Mouse (Mus musculus) layer of hippocampus, adult 8-10 months (tissue): Measurements from ENCODE around the gene Slc37a1. TPM values are rescaled to one million over a fixed set of nuclear protein-coding genes. Genes with fewer than 3 reads are reported as not detected.
"Not testable (repeated sequence)": the region's sequence is repeated elsewhere in the genome, so short reads cannot be mapped to it uniquely, and the experiment has no call there.

Experiments
- DNase-seq, 2 experiments: peaks; one replicate each; pipeline ENCODE4 v3.0.0; 2022; ENCODE audit warnings: low spot score in 2 of 2
- total RNA-seq, 4 experiments: library from RNA; stranded (reverse); gene quantifications; 2 replicates each; pipeline ENCODE4 v1.2.4; 2022

The Slc37a1 gene
- total RNA-seq, 4 experiments from 2014 or later: 7.3 to 9.3 (median 8.5) TPM

DNA sequence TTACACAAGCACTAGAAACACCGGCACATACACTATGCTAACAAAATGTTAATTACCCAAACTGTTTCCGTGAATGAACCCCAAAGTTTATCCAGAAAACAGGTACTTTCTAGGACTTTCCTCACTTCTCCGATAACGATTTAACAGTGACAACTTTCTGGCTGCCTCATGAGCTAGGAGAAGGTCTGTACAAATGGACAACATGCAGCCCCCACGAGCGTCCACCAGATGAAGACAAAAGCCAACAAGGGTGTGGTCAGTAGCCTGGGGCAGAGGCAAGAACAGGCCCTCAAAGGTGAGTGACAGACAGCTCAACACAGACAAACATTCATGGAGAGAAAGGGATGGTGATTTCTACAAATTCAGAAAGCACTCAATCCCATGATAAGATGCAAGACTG is 19.0 kb upstream of the Slc37a1 start:
- no peak for DNase-seq

DNA sequence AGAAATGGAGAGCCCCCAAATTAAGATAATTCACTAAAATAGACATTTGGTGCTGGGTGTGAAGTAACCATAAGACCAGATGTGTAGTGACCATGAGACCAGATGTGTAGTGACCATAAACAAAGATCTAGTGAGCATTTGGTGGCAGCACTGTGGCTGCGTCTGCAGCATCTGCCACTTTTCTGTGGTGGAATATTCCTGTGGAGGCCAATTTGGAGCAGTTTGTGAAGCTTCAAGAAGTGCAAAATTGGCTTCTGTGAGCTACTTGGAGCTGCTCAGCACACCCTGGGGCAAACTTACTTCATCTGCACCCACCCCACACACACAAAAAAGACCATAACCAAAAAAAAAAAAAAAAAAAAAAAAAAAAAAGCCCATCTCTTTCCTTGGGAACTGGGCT is 18.6 kb upstream of the Slc37a1 start:
- DNase-seq: no peak

DNA sequence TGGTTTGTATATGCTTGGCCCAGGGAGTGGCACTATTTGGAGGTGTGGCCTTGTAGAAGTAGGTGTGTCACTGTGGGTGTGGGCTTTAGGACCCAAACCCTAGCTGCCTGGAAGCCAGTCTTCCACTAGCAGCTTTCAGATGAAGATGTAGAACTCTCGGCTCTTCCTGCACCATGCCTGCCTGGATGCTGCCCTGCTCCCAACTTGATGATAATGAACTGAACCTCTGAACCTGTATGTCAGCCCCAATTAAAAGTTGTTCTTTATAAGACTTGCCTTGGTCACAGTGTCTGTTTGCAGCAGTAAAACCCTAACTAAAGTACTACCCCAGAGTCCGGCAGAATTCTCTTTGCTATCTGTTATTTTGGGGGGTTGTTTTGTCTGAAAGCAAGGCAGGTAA is 16.8 kb upstream of the Slc37a1 start:
- no peak for DNase-seq

DNA sequence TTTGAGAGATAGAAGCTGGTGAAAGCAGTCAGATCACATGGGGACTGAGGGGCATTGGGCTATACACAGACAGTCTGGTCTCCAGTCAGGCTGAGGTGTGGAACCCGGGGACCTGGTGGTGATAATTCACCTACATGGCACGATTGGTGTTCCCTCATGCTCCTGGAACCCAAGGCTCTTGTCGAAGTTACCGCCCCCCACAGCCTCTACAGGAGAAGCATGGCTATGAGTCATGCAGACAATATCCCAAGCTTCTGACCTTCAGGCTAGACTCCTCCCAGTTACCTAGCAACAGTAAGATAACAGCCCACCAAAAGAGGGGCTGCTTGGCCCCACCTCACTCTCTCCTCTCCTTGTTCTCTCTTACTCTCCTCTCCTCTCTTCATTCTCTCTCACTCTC is 16.3 kb upstream of the Slc37a1 start:
- DNase-seq: no peak

DNA sequence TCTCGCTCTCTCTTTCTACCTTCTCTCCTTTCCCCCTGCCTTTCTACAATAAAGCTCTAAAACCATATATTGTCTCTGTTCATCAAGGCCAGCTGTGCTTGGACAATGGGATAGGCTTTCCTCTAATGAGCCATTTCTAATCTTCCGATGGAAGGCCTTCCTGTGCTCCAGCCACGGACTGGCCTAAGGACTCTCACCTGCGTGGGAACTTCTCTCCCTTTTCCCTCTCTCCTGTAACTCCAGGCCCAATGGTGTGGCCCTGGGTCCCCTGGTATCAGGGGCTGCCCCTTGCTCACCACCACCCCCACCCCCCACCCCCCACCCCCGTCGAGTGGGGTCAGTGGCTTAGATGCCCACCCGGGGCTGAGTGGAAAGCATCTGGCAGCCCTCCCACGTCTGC is 15.9 kb upstream of the Slc37a1 start:
- DNase-seq: not testable (repeated sequence)

DNA sequence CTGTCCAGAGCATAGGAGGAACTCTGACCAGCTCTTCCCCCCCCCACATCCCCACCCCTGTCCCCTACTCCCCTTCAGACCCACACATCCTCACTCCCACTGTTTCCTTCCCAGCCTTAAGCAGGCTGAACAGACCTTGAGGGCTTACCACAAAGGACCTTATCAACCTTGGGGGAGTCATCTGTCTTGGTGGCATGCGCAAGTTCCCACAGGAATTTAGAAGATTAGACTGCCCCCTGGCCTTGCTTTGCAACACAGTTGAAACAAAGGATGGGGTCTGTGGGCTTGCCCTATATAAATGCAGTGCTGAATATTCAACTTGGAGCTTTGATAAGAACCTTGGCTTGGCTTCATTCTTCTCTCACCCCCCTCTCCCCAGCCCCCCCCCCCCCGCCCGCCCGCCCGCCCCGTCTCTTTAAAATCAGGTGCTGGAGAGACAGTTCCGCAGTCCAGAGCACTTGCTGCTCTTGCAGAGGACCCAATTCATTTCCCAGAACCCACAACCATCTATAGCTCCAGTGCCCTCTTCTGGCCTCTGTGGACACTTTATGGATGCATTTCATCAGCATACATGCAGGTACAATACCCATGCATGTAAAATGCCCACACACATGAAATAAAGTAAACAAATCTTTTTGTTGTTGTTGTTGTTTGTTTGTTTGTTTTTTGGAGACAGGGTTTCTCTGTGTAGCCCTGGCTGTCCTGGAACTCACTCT is 15.3 kb upstream of the Slc37a1 start:
- no peak for DNase-seq

DNA sequence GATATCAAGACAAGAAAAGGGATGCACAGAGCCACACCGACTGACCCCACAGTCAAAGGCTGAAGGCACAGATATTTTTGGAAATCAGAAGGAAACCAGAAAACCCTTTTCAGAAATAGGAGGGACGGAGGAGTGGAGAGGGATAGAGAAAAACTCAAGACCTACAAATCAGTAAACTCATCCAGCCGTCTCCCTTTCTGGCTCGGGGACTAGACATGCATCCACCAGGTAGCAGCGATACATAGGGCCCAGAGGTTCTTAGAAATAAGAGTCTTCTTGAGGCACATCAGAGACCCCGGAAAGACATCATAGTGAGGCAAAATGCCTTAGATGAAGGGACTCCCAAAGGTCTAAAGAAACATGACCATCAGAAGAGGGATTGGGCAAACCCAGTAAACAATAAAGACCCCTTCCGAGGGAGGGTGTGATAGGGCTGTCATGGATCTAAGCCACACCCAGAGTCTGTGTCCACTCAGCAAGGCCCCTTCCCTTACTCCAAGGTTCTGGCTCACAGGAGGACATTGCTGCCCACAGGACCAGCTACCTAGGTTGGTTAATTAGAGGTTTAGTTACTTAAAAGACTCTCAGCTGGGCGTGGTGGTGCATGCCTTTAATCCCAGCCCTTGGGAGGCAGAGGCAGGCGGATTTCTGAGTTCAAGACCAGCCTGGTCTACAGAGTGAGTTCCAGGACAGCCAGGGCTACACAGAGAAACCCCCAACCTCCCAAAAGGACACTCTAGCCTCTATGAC is 14.0 kb upstream of the Slc37a1 start:
- DNase-seq: no peak

DNA sequence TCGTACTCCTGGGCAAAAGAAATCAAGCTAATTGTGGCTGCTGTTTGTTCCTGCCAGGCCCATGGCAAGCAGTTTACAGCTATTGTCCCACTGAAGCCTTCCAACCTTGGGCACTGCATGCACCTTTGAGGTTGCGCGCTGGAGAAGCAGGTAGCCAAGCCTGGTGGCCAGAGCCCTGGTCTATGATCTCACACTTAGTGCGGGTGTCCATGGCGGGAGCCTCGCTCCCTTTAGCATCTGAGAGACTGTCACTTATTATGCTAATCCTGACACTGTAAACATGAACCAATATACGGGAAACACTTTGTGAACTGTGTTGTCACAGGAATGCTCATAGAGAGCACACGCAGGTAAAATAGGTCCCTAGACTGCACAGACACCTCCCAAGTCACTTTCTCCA is 13.0 kb upstream of the Slc37a1 start:
- DNase-seq: no peak

DNA sequence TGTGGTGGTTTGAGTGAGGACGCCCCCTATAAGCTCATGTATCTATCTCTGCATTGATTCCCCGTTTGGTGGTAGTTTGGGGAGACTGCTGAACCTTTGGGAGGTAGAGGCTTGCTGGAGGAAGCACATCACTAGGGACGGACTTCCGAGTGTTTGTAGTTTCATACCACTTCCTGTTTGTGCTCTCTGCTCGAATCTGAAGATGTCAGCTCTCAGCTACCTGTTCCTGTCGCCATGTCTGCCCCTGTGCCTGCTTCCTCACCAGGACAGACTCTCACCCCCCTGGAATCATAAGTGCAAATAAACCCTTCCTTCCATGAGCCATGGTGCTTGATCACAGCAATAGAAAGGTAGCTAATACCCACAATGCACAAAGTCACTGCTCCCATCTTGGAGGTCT is 11.4 kb upstream of the Slc37a1 start:
- DNase-seq: no peak

DNA sequence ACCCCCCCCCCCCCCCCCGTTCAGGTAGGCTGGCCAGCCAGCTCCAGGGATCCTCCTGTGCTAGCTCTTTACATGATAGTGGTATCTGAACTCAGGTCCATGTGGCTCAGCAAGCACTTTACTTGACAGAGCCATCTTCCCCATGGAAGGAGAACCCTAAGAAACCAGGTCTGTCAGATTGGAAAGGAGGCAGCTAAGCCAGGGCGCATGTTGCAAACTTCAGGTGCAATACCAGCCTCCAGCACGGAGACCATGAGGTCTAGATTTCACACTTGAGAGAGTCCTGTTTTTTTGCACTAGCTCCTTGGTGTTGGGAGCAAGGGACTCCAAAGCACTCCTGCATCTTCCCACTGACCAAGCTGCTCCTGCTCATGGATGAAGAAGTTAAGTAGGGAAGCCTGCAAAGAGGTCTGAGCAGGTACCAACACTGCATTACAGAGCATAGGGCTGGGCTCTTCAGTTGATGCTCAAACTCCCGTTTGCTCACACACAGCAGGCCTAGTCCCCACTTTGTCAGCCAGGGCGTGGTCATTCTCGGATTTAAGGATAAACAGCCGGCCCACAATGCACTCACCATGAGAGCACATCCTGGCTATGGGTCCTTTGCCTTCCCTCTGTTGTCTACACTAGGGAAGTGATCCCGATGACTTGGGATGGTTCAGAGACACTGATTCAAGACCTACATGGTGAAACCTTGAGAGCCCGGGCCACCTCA is 10.2 kb upstream of the Slc37a1 start:
- no peak for DNase-seq

DNA sequence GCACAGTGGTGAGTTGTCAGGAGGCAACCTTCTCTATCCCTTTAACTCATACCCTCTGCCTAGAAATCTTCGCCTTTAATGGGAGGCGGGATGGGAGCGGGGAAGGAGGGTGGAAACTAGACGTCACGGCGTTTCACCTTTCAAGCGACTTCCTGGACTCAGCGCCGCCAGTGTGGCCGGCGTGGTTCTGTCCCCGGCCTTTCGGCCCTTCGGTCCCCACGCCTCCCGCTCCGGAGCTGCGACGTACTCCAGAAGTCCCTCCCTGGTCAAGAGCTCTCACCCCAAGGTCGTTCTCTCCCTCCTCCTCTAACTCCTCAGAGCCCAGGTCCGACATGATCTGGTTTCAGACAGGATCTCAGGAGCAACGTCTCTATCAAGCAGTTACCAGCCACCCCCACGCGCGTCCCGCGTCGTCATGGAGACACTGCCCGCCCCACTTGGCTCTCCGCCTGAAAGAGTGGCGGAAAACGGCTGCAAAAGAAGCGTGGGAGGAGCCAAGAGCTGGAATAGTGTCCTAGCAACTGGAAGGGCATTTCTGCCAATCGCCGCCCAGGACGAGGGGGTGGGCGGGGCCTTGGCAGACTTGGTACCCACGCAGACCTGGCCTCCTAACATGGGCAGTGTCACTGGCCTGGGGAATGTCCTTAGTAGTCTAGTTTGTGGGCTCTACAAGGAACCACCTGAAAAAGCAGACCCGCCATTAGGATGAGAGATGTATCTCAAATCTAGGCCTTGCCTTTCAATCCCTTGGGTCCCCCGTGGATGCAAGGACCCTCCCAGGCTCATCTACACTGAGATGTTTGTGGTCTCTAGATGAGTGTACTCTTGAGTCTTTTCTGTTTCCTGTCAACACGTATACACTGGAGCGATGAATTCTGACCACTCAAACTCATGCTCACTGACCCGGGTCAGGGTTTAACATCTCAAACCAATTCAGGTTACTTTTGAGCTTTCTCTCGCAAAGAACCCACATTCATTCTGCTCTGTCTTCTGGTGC is 9.4 kb upstream of the Slc37a1 start, which contains the start of gene Rsph1:
Rsph1 (minus strand) TSS at position 462 of the 997 bp plus-strand sequence.
- peak; percentile 99 to 100 for DNase-seq

DNA sequence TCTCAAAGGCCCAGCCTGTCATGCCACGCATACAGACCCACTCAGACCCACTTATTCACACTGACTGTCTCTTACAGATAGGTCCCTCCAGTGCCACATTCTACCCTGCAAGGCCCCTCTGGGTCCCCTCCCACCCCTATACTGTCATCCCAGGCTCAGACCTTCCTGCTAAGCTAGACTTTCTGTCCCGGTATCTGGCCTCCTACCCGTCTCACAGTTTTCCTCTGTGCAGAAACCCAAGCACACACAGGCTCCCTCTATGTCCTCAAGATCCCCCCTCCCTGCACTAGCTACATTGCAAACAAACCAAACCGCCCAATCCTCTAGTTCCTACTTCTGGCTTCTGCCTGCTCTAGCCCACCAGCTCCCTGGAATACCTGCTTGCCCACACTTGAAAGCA is 8.7 kb upstream of the Slc37a1 start:
- no peak for DNase-seq

DNA sequence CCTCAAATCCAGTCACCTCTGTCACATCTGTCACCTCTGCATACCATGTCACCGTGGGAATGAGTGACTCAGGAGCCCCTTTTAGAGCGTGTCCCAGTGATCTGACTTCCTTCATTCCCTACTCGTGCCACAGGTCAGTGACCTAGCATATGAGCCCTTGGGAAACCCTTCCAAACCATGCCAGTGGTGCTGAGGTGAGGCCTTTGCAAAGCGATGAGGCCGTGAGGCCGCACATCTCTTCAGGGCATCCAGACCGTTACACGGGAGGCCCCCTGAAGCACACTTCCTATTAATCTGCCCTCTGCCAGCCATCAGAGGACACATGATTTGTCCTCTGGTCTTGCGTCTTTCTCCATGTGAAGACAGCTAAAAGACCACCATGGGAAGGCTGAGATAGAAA is 7.1 kb upstream of the Slc37a1 start:
- DNase-seq: no peak

DNA sequence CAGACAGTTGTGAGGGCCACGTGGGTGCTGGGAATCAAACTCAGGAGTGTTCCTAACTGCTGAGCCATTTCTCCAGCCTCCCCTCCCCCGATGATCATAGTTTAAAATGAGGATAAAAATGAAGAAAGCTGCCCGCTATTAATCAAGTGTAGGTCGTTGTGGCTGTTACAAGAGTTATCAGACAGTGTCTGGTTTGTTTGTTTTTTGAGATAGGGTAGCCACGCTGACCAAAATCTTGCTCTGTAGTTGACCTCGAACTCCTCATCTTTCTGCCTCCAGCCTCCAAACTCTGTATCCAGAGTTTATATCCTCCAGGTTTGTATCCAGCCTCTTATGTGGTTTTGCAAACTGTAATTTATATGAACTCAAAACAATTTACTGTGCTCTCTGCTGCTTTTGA is 6.3 kb upstream of the Slc37a1 start:
- DNase-seq: no peak

DNA sequence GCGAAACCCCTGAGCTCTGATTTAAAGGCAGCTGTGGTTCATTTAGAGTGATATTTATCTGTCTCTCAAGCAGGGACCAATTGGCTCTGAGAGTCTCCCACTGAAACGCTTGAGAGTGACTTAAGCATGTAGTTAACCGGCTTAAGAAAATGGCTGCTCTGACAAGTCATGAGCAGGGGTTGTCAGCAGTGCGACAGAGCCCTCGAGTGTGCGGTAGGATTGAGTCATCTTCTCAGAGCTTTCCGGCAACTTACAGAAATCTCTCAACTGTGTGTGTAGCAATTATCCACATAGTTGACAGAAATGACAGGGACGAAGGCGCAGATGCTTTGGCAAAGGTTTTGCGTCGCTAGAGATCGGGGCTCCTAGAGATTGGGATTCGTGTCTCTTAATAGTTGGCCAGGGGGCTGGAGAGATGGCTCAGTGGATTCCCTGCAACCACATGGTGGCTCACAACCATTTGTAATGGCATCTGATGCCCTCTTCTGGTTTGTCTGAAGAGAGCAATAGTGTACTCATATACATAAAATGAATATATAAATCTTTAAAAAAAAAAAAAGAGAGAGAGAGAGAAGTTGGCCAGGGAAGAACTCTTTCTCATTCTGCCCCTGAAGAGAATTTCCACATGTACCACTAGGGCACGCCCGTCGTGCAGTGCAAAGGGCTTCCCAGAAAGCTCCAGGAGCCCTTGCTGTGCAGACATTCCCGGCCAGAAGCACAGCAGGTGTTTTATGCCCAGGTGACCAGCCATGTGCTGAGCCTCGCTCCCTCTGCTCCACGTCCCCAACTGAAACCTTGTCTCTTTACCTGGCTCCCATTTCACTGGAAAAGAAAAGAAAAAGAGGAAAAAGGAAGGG is 4.5 kb upstream of the Slc37a1 start:
- no peak for DNase-seq

DNA sequence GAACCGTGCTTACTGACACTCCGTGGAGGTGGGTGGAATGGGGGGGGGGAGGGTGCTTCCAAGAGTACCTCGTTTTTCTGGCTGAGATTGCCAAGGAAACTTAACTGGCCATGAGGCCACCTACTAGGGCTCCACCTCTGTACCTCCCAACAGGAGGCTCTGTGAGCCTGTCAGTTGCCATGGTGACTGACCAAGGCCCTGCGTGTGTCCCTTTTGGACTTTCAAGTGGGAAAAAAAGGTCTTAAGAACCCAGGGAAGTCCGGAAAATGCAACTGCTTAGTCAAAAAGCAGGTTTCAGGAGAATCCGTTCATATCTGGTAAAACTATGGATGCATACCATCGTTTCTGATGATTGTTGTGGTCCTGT is 3.9 kb upstream of the Slc37a1 start:
- no peak for DNase-seq

DNA sequence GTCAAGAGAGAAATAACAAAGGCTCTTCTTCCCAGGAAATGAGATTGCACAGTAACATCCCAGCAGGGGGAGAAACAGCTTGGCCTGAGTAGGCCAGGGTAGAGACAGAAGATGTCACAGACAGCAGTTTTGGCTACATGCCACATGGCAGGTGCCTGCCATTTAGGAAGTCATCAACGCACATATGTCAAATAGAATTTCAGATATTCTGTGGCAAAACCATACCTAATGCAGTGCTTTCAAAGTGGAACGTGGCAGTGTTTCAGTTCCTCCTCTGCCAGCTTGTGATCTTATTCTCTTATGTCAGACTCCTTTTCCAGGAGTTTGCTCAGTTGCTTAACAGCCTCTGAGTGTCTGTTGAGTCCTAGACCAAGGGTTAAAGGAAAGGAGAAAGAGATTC is 725 bp upstream of the Slc37a1 start:
- no peak for DNase-seq

DNA sequence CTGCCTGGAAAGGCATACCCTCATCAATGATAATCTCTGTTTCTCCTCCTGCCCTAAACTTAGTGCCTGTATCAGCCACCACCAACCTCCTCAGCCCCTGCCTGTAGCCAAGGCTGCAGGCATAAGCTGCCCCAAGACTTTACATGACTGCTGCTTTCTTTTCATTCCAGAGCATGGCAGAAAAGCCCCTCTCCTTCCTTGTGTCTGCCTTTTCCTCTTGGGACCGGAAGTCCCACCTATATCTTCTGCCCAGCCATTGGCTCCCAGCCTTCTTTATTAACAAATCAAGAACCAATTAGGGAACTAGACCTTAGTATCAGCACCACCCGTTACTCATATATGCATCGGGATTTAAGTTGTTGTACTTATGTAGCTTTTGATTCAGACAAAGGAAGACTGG is 624 bp downstream of the Slc37a1 start:
- DNase-seq: no peak

DNA sequence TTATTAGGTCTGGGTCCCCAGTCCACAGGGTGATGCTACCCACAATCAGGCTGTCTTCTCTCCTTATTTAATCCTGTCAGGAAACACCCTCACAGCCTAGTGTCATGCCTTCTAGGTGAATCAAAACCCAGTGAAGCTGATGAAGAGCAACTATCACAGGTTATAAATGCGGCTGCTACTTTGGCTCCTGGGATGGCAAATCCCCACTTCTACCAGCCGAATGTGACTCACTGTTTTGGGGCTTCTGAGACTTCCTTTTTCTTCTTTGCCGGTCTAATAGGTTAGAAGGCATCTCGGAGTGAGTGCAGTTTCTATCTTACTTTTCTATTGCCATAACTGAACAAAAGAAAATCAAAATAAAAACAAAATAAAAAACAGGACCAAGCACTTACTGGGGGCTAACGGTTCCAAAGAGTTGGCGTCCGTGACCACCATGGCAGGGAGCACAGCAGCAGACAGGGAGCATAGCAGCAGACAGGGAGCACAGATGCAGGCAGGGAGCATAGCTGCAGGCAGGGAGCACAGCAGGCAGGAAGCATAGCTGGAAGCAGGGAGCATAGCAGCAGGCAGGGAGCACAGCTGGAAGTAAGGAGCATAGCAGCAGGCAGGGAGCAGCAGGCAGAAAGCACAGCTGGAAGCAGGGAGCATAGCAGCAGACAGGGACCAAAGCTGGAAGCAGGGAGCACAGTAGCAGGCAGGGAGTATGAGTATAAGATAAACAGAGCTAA is 2.6 kb downstream of the Slc37a1 start:
- no peak for DNase-seq

DNA sequence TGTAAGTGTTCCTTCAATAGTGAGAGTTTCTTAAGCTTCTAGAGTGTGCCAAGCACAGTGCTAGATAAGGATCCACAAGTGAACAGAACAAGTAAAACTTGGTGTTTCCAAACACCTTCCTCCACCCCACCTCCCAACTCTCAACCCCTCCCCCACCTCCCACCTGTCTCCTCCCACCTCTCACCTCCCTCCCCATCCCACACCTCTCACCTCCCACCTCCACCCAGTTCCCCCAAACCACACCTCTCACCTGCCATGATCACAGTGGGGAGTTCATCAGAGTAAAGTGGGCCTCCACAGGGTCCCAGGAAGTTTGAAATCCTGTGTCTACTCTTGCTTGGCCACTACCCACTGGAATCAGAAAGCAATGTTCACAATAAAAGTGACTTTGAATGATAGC is 3.7 kb downstream of the Slc37a1 start:
- DNase-seq: no peak
